Mouse (Mus musculus) neural tube, embryonic 15.5 days (tissue): ENCODE measurements around the gene Ankrd9. TPM values are rescaled to one million over a fixed set of nuclear protein-coding genes. Genes with fewer than 3 reads are reported as not detected.

Source experiments
- ATAC-seq: fragments of 200-750 bp; cut with Nextera tagmentation; 2 replicates; pipeline ENCODE4 v1.8.0; 2017; ENCODE audit warnings: mild to moderate bottlenecking, moderate TSS enrichment, moderate library complexity; ENCODE audit not compliant: low FRiP score
- H3K27ac ChIP-seq: fragments of 300-500 bp; sonication (generic); replicated peaks from 2 replicates; pipeline ENCODE4 v1.5.1; 2015; ENCODE audit warnings: mild to moderate bottlenecking, inconsistent platforms
- H3K27me3 ChIP-seq: fragments of 300-500 bp; sonication (generic); replicated peaks from 2 replicates; pipeline ENCODE4 v1.6.1; 2015; ENCODE audit warnings: inconsistent platforms
- H3K36me3 ChIP-seq: fragments of 300-500 bp; sonication (generic); 2 replicates; pipeline ENCODE4 v1.6.1; 2015; ENCODE audit warnings: inconsistent platforms
- H3K4me1 ChIP-seq: fragments of 300-500 bp; sonication (generic); 2 replicates; pipeline ENCODE4 v1.6.1; 2015; ENCODE audit warnings: inconsistent platforms
- H3K4me2 ChIP-seq: fragments of 300-500 bp; sonication (generic); 2 replicates; pipeline ENCODE4 v1.6.1; 2015; ENCODE audit warnings: inconsistent platforms, mild to moderate bottlenecking, moderate library complexity
- H3K4me3 ChIP-seq: fragments of 300-500 bp; sonication (generic); replicated peaks from 2 replicates; pipeline ENCODE4 v1.5.1; 2015; ENCODE audit warnings: mild to moderate bottlenecking, inconsistent platforms
- H3K9ac ChIP-seq: fragments of 300-500 bp; sonication (generic); replicated peaks from 2 replicates; pipeline ENCODE4 v1.6.1; 2015; ENCODE audit warnings: mild to moderate bottlenecking, inconsistent platforms
- H3K9me3 ChIP-seq: fragments of 300-500 bp; sonication (generic); replicated peaks from 2 replicates; pipeline ENCODE4 v1.6.1; 2016; ENCODE audit warnings: inconsistent platforms
- WGBS: fragments of 180-500 bp; shearing (Covaris S2); methylation state at CpG from one replicate; pipeline ENCODE4 v1.1.7; 2015; ENCODE audit warnings: mixed read lengths; 5-methylcytosine and 5-hydroxymethylcytosine counted together
- polyA plus RNA-seq: library from polyadenylated mRNA; unstranded; fragments of >200 nt; fragmentation: Nextera tagmentation; extraction: Ambion mirVana; gene quantifications from 2 replicates; pipeline ENCODE4 v1.2.1, GENCODE M21; 2015

The Ankrd9 gene
- polyA plus RNA-seq, 1 experiment from 2014 or later: 12.6 TPM

DNA sequence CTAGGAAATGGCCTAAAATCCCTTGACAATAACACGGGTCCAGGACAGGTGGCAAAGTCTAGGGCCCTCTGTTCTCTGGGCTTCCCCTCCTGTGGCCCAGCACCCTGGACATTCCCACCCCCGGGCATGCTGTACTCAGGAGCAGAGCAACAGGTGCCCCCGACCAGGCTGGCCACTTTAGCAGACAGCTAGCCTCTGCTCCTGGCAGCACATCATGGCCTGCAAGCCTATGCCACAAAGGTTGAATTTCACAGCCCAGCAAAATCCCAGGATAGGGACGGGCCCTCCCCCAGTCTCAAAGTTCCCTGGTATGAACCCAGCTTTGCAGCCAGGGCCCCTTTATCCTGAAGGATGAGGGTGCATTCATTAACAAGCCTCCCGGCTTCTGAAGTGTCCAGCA is 3.5 kb downstream of the Ankrd9 start:
- no peak overlapping the region for H3K4me2 ChIP-seq
- H3K4me3 ChIP-seq: no peak overlapping the region
- 98% methylated on average over 5 of the region's 5 CpGs for WGBS
- peaks cover 25% of the 10 kb centered on the region; the same call in 1 of the 2 replicates for H3K36me3 ChIP-seq
- H3K9ac ChIP-seq: no peak overlapping the region
- H3K9me3 ChIP-seq: no peaks in the 10 kb centered on the region
- peaks cover 16% of the 10 kb centered on the region for H3K4me1 ChIP-seq
- no peak overlapping the region for H3K27ac ChIP-seq
- H3K27me3 ChIP-seq: no peaks in the 10 kb centered on the region
- no peak for ATAC-seq

DNA sequence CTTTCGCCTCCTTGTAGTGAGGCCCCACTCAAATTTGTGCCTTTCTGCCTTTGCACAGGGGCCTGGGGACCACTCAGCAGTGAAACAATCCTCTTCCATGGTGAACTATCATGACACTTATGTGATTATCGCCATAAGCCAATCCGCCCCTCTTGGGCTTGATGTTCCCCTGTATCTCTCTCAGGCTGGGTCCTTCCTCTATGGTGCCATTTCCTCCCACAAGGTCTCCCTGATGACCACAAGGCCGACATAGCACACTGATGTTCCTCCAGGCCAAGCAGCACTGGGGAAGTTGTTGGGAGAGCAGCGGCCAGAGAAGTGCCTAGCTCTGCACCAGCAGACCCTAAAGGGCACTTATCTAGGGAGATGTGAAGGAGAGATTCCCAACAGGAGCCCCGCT is 4.1 kb downstream of the Ankrd9 start:
- no peak overlapping the region for H3K4me3 ChIP-seq
- H3K9me3 ChIP-seq: no peaks in the 10 kb centered on the region
- no peak overlapping the region for H3K4me2 ChIP-seq
- H3K27me3 ChIP-seq: no peaks in the 10 kb centered on the region
- peaks cover 16% of the 10 kb centered on the region for H3K4me1 ChIP-seq
- 95% methylated on average over 6 of the region's 6 CpGs for WGBS
- no peak overlapping the region for H3K9ac ChIP-seq
- H3K27ac ChIP-seq: no peak overlapping the region
- peaks cover 31% of the 10 kb centered on the region; the same call in 1 of the 2 replicates for H3K36me3 ChIP-seq
- ATAC-seq: no peak

DNA sequence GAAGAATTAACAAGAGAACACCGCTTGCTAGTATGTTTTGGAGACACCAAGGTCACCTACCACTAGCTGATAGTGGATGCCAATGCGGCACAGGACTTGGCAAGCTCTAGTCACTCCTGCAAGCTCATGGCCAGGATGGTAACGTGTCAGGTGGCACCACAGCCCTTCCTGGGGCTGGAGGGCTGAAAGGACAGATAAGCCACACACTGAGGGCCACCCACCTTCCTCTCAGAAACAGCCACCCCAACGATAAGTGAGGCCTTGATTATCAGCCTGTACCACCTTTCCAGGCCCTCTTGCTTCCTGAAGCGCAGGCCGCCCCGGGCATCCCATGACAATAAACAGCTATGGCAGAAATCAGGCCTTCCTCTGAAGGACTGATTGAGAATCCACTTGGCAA is 4.5 kb downstream of the Ankrd9 start:
- H3K4me2 ChIP-seq: no peak overlapping the region
- no peak overlapping the region for H3K4me3 ChIP-seq
- no peak overlapping the region for H3K9ac ChIP-seq
- WGBS: 95% methylated on average over 7 of the region's 7 CpGs
- ATAC-seq: no peak
- peaks cover 35% of the 10 kb centered on the region for H3K36me3 ChIP-seq
- H3K27me3 ChIP-seq: no peaks in the 10 kb centered on the region
- H3K27ac ChIP-seq: no peak overlapping the region
- H3K4me1 ChIP-seq: peaks cover 14% of the 10 kb centered on the region
- no peaks in the 10 kb centered on the region for H3K9me3 ChIP-seq

DNA sequence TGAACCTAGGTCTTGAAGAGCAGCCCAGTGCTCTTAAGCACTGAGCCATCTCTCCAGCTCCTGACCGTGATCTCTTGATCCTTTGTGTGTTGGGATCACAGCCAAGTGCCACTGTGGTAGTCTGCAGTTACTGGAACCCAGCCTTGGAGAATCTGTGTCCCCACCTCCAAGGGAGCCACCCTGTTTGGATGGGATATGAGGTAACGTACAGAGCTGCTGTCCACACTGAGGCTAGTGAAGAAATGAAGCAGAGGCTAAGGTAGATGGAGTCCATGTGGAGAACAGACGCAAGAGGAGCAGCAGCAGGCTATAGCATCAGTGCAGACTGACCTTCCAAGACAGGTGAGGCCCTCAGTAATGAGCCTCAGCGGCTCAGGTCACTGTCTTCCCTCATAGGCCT is 5.0 kb downstream of the Ankrd9 start:
- no peaks in the 10 kb centered on the region for H3K9me3 ChIP-seq
- no peaks in the 10 kb centered on the region for H3K27me3 ChIP-seq
- peaks cover 40% of the 10 kb centered on the region for H3K36me3 ChIP-seq
- H3K9ac ChIP-seq: no peak overlapping the region
- H3K4me1 ChIP-seq: peaks cover 11% of the 10 kb centered on the region
- no peak for ATAC-seq
- WGBS: 92% methylated on average over 4 of the region's 4 CpGs
- no peak overlapping the region for H3K27ac ChIP-seq
- no peak overlapping the region for H3K4me2 ChIP-seq
- no peak overlapping the region for H3K4me3 ChIP-seq

DNA sequence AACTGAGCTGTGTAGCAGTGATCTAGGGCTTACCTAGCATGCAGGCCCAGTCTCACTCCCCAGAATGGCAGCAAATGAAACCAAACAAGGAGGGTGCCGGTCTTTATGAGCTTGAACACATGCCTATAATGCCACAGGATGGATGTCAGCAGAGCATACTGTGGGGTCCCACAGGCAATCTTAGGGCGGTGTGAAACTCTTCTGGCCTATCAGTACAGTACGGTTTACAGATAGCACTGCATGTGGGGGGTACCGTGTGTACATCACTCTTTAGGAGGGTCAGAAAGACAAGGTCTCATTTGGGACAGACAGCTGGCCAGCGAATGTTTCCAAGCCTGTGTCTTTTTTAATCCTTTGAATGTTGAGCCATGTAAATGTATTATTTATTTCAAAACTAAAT is 6.9 kb downstream of the Ankrd9 start:
- no peak for ATAC-seq
- no peak overlapping the region for H3K27ac ChIP-seq
- H3K9ac ChIP-seq: no peak overlapping the region
- H3K9me3 ChIP-seq: no peaks in the 10 kb centered on the region
- H3K36me3 ChIP-seq: peaks cover 54% of the 10 kb centered on the region
- no peak overlapping the region for H3K4me3 ChIP-seq
- no peak overlapping the region for H3K4me2 ChIP-seq
- H3K27me3 ChIP-seq: no peaks in the 10 kb centered on the region
- H3K4me1 ChIP-seq: no peaks in the 10 kb centered on the region
- WGBS: 95% methylated on average over 5 of the region's 5 CpGs

DNA sequence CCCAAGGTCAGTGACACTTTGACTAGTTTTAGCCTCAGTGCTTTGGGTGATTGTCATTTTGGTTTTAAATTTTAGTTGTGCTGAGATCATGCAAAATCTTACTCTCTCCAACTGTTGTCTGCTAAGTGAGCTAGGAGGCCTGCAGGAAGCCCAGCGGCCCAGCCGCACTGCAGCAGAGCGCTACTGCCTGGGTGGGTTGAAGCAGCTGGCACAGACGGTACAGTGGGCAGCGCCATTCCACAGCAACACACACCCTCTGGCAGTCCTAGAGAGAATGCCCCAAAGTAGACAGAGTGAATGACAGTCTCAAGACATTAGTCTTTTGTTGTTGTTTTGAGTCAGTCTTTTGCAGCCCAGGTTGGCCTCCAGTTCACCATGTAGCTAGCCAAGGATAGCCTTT is 8.4 kb downstream of the Ankrd9 start:
- Histone ChIP-seq H3K4me2 (no peak overlapping the region), H3K9ac (no peak overlapping the region), H3K4me3 (no peak overlapping the region), H3K9me3 (no peaks in the 10 kb centered on the region), H3K4me1 (no peaks in the 10 kb centered on the region), H3K36me3 (peaks cover 48% of the 10 kb centered on the region), H3K27me3 (no peaks in the 10 kb centered on the region), H3K27ac (no peak overlapping the region)
- WGBS: 97% methylated on average over 5 of the region's 5 CpGs
- no peak for ATAC-seq

DNA sequence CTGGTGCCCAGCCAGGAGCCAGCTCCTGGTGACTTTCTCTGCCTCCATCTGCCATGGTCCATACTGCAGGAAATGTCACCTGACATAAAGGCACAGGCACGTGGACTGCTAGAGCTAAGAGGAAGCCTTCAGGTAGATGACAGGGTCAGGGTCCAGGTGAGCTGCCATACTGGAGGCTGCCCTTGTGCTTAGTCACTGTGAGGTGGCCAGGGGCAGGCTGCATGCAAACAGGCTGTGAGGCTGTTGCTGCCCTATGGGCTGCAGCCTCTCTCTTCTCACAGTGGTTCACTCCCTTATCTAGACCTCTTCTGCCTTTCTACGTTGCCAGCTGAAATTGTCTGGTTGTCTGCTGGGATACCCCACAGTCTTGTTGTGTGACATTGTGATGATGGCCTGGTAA is 11.7 kb downstream of the Ankrd9 start:
- no peak for ATAC-seq
- H3K4me1 ChIP-seq: no peaks in the 10 kb centered on the region
- peaks cover 37% of the 10 kb centered on the region for H3K36me3 ChIP-seq
- H3K9me3 ChIP-seq: no peaks in the 10 kb centered on the region
- H3K4me3 ChIP-seq: no peak overlapping the region
- WGBS: 88% methylated on average over 2 of the region's 2 CpGs
- H3K27ac ChIP-seq: no peak overlapping the region
- no peaks in the 10 kb centered on the region for H3K27me3 ChIP-seq
- no peak overlapping the region for H3K4me2 ChIP-seq
- no peak overlapping the region for H3K9ac ChIP-seq

DNA sequence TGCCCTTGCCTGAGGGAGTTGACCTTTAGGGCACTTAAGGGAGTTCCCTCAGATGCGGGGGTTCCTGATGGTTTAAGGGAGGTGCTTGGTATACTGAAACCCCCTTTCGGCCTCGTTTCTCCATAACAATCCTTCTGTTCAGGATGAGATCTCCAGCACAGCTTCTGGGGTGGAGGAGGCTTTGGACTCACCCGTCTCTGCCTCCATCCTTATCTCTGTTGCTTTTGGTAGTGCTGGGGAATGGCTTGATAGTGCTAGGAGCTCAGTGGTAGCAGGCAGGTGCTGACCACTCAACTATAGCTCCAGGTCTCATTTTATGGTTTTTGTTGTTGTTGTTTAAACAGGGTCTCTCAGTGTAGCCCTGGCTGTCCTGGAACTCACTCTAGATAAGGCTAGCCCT is 12.8 kb downstream of the Ankrd9 start:
- no peaks in the 10 kb centered on the region for H3K4me1 ChIP-seq
- H3K4me2 ChIP-seq: no peak overlapping the region
- WGBS: 85% methylated on average over 4 of the region's 4 CpGs
- no peak overlapping the region for H3K9ac ChIP-seq
- H3K27me3 ChIP-seq: no peaks in the 10 kb centered on the region
- peaks cover 37% of the 10 kb centered on the region for H3K36me3 ChIP-seq
- ATAC-seq: no peak
- no peak overlapping the region for H3K4me3 ChIP-seq
- no peak overlapping the region for H3K27ac ChIP-seq
- H3K9me3 ChIP-seq: no peaks in the 10 kb centered on the region

DNA sequence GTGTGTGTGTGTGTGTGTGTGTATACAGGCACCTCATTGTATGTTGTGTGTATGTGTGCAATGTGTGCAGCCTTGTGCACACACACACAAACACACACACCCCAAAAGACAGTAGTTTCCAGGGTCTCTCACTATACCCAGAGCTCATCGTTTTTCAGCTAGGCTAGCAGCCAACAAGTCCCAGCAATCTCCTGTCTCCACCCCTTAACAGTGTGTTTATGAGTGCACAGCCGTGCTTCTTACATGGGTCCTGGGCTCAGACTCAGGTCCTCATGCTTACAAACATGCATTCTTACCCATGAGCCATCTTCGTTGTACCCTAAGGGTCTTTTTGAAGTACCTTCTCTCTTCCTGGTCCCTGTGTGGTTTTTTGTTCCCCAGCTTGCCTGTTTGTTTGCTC is 13.3 kb downstream of the Ankrd9 start:
- 83% methylated on average over 3 of the region's 3 CpGs for WGBS
- Histone ChIP-seq H3K27me3 (no peaks in the 10 kb centered on the region), H3K4me3 (no peak overlapping the region), H3K4me2 (no peak overlapping the region), H3K4me1 (no peaks in the 10 kb centered on the region), H3K36me3 (peaks cover 32% of the 10 kb centered on the region), H3K9me3 (no peaks in the 10 kb centered on the region), H3K27ac (no peak overlapping the region), H3K9ac (no peak overlapping the region)
- no peak for ATAC-seq

DNA sequence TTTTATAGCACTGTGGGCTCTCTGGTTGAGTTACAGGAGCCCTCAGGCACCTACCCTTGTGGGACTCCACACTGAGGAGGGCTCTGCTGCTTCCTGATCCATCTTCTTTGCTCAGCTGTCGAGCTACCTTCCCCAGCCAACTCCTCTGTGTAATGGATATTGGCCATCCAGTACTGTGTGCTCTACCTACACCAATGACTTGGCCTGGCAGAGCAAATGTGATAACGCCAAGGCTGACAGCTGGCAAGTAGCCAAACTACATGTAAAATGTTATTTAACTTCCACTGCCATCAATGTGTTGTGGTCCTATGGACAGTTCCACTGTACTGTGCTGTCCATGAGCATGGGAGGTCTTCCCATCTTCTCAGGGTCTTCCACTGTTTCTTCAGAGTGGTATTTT is 16.9 kb downstream of the Ankrd9 start:
- Histone ChIP-seq H3K27me3 (no peaks in the 10 kb centered on the region), H3K9ac (no peak overlapping the region), H3K36me3 (peaks cover 15% of the 10 kb centered on the region), H3K9me3 (no peaks in the 10 kb centered on the region), H3K27ac (no peak overlapping the region), H3K4me3 (no peak overlapping the region), H3K4me1 (no peaks in the 10 kb centered on the region), H3K4me2 (no peak overlapping the region)
- WGBS: 81% methylated on average over 2 of the region's 2 CpGs
- ATAC-seq: no peak

DNA sequence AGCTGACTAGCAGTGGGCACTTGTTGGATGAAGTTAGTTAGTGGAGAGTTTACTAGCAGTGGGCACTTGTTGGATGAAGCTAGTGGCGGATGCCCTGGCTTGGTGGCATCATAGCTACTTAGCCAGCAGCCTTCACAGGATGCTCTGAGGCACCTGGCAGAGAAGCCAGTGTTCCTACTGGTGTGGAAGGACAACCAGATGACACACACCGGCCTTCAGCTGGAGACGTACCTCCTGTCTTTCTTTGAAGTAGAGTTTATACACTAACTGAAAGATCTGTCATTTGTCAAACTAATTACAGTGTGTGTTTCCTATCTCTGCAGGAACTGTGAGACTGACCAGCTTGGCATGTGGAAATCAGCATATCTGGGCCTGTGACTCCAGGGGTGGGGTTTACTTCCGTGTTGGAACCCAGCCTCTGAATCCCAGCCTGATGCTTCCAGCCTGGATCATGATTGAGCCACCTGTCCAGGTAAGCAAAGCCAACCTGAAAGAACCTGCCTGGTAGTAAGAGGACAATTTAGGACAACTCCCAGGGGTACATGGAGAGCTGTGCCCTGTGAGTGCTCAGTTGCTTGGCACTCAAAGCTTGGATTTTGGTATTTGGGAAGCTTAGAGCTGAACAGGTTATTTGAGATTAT is 24.4 kb downstream of the Ankrd9 start:
- 92% methylated on average over 4 of the region's 4 CpGs for WGBS
- H3K36me3 ChIP-seq: peaks cover 34% of the 10 kb centered on the region
- H3K4me3 ChIP-seq: no peak overlapping the region
- no peaks in the 10 kb centered on the region for H3K9me3 ChIP-seq
- no peak overlapping the region for H3K9ac ChIP-seq
- no peak overlapping the region for H3K27ac ChIP-seq
- ATAC-seq: no peak
- H3K4me1 ChIP-seq: no peaks in the 10 kb centered on the region
- H3K4me2 ChIP-seq: no peak overlapping the region
- no peaks in the 10 kb centered on the region for H3K27me3 ChIP-seq

DNA sequence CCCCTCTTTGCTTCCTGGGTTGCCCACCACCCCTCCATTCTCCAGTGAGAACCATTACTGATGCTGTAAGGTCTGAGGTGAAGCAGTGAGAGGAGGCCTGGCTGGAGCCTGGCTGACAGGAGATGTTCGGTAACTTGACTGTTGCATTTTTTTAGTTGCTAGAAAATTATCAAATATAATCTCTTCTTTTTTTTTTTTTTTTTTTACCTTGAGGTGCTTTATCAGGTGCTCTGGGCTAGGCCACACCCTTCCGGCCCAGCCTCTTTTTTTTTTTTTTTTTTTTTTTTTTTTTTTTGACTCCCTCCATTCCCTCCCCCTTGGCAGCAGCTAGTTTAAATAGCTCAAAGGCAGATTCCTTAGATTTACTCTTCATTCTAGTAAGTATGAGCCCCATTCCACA is 24.9 kb downstream of the Ankrd9 start:
- Histone ChIP-seq H3K27me3 (no peaks in the 10 kb centered on the region), H3K9ac (no peak overlapping the region), H3K9me3 (no peaks in the 10 kb centered on the region), H3K4me3 (no peak overlapping the region), H3K4me2 (no peak overlapping the region), H3K4me1 (no peaks in the 10 kb centered on the region), H3K27ac (no peak overlapping the region), H3K36me3 (peaks cover 35% of the 10 kb centered on the region)
- no peak for ATAC-seq
- 83% methylated on average over 2 of the region's 2 CpGs for WGBS

DNA sequence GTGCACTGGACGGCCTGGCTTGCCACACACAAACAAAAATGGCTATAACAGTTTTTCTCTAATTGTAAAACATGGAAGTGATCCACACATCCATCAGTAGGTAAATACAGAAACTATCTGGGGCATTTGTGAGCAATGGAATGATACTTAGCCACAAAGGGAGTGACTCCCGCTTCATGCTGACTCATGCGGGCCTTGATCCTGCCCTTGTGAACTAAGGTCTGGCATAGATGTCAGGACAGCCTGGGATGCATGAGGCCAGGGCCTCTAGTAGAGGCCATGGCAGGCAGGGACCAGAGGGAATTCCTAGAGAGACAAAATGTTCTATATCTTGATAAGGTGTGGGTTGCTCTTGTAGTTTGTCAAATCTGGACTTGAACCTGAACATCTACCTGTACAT is 25.4 kb downstream of the Ankrd9 start:
- H3K9ac ChIP-seq: no peak overlapping the region
- peaks cover 38% of the 10 kb centered on the region for H3K36me3 ChIP-seq
- no peak overlapping the region for H3K4me2 ChIP-seq
- no peak overlapping the region for H3K27ac ChIP-seq
- H3K27me3 ChIP-seq: no peaks in the 10 kb centered on the region
- no peak for ATAC-seq
- WGBS: 94% methylated on average over 3 of the region's 3 CpGs
- H3K4me3 ChIP-seq: no peak overlapping the region
- H3K9me3 ChIP-seq: no peaks in the 10 kb centered on the region
- no peaks in the 10 kb centered on the region for H3K4me1 ChIP-seq
